Mouse (Mus musculus): ENCODE data around the gene Gm49486.

DNA sequence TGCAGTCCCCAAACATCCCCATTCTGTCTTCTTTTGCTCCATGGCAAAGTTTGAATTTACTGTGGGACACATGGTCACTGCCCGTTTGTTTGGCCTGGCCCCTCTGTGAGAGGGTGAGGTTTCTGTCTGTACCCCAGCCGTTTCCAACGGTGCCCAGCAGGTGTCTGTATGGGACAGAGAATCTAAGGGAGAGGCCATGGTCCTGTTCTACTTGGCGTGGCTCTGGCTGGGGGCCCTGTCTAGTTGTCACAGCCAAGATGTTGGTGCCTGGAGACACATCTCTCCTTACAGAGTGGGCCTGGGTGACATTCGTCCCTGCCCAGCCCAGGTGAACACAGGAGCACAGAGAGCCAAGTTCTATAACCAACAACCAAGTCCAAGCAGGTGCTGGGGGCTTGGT lies 51.7 kb downstream of the Gm49486 start:
- peak; percentile 45; the same call in 1 of the 2 replicates for TF ChIP-seq CTCF (IDR thresholded peaks at IDR 0.05; ENCODE audit: insufficient read depth, low read length)
- TF ChIP-seq POLR2A (IDR thresholded peaks at IDR 0.05; ENCODE audit: borderline replicate concordance, extremely low read depth, low read depth, low read length), result no peak
